Mouse (Mus musculus) thymus, adult 2 months (tissue): Measurements from ENCODE around the gene Ssx2ip.

Source experiments
- CTCF ChIP-seq: fragments of 200-500 bp; IDR thresholded peaks from 2 replicates; pipeline ENCODE4 v1.5.1; 2012; ENCODE audit warnings: mild to moderate bottlenecking, control low read depth, low read length, moderate library complexity, borderline replicate concordance; ENCODE audit not compliant: control insufficient read depth, poor library complexity, insufficient read depth; ENCODE audit errors: extremely low read depth
- POLR2A ChIP-seq: fragments of 200-500 bp; IDR thresholded peaks from 2 replicates; pipeline ENCODE4 v1.6.1; 2012; ENCODE audit warnings: mild to moderate bottlenecking, low read length, control low read depth, moderate library complexity; ENCODE audit not compliant: control insufficient read depth, poor library complexity, insufficient read depth; ENCODE audit errors: extremely low read depth

GRCm38 (mm10) chr3:146379740-146380466 lies 24.5 kb upstream of the Ssx2ip start:
- no peak for TF ChIP-seq CTCF
- TF ChIP-seq POLR2A: no peak
